15 mouse cellular contexts compared by ENCODE assay signal in genomic region chr5:14088100-14088499, GRCm38 (mm10).
DNase-seq lines count a peak whose midpoint lies in the region; ATAC-seq and TF ChIP-seq lines count a peak whose summit lies in the region.
"Had no signal": no experiment of that assay in that cellular context is flagged by ENCODE, and none has a peak within 500 bp of the region (broad histone marks: within the 10 kb centered on the region; RNA-seq: fewer than 3 reads in every experiment).

No protein-coding gene starts in this region.

- no peak for TF ChIP-seq POLR2A in kidney, adult 2 months (IDR thresholded peaks at IDR 0.05; ENCODE audit: low read depth, low read length)

- no peak for TF ChIP-seq CTCF in forebrain, postnatal 0 days (IDR thresholded peaks at IDR 0.05; ENCODE audit: low read depth)
- TF ChIP-seq CTCF in midbrain, postnatal 0 days (IDR thresholded peaks at IDR 0.05): no peak
- TF ChIP-seq CTCF in kidney, adult 2 months (conservative IDR thresholded peaks at IDR 0.05; ENCODE audit: insufficient read depth, insufficient read length, low read depth, low read length): no peak

- H3K4me2 ChIP-seq in forebrain, postnatal 0 days (ENCODE audit: low read depth): no peak overlapping the region
- H3K4me2 ChIP-seq in forebrain, embryonic 11.5 days (ENCODE audit: low read depth, low read length, severe bottlenecking): no peak overlapping the region
- no peak overlapping the region for H3K4me2 ChIP-seq in midbrain, postnatal 0 days (ENCODE audit: low read depth, low read length, poor library complexity, severe bottlenecking)
- H3K4me2 ChIP-seq: embryonic facial prominence, embryonic 12.5 days; hindbrain, embryonic 12.5 days; liver, embryonic 15.5 days had no signal

- no peak overlapping the region for H3K27ac ChIP-seq in forebrain, postnatal 0 days (ENCODE audit: low read depth, low read length)
- no peak overlapping the region for H3K27ac ChIP-seq in forebrain, embryonic 11.5 days (ENCODE audit: low read depth, low read length)
- no peak overlapping the region for H3K27ac ChIP-seq in midbrain, postnatal 0 days (ENCODE audit: low read depth, low read length)
- no peak overlapping the region for H3K27ac ChIP-seq in midbrain, embryonic 10.5 days (replicated peaks)
- H3K27ac ChIP-seq in kidney, adult 2 months (ENCODE audit: insufficient read depth, low read depth, low read length): no peak overlapping the region
- H3K27ac ChIP-seq: embryonic facial prominence, embryonic 12.5 days; hindbrain, embryonic 12.5 days; kidney, postnatal 0 days; liver, embryonic 15.5 days; stomach, postnatal 0 days had no signal

- no peaks in the 10 kb centered on the region for H3K36me3 ChIP-seq in forebrain, postnatal 0 days (ENCODE audit: insufficient read depth)
- H3K36me3 ChIP-seq in forebrain, embryonic 11.5 days (ENCODE audit: control insufficient read depth, insufficient read depth, low read length): no peaks in the 10 kb centered on the region
- H3K36me3 ChIP-seq in midbrain, postnatal 0 days (ENCODE audit: insufficient read depth, low read length): no peaks in the 10 kb centered on the region
- H3K36me3 ChIP-seq in midbrain, embryonic 10.5 days: no peaks in the 10 kb centered on the region
- no peaks in the 10 kb centered on the region for H3K36me3 ChIP-seq in kidney, adult 2 months (ENCODE audit: control insufficient read depth, insufficient read depth, low read length)
- H3K36me3 ChIP-seq: embryonic facial prominence, embryonic 12.5 days; hindbrain, embryonic 12.5 days; liver, embryonic 15.5 days had no signal

- no peak for ATAC-seq in forebrain, postnatal 0 days
- ATAC-seq in forebrain, embryonic 11.5 days (replicated peaks; ENCODE audit: low FRiP score): no peak
- ATAC-seq in midbrain, postnatal 0 days (ENCODE audit: low FRiP score): no peak
- ATAC-seq: CD4-positive, CD25-positive, alpha-beta regulatory T cell, adult 4 months had no signal

- no peak overlapping the region for H3K4me3 ChIP-seq in forebrain, postnatal 0 days (ENCODE audit: low read depth, low read length)
- H3K4me3 ChIP-seq in forebrain, embryonic 11.5 days (ENCODE audit: low read depth, low read length): no peak overlapping the region
- H3K4me3 ChIP-seq in midbrain, postnatal 0 days (ENCODE audit: low read depth, low read length): no peak overlapping the region
- H3K4me3 ChIP-seq in midbrain, embryonic 10.5 days: no peak overlapping the region
- H3K4me3 ChIP-seq in kidney, adult 2 months (ENCODE audit: insufficient read depth, low read depth, low read length): no peak overlapping the region
- H3K4me3 ChIP-seq: embryonic facial prominence, embryonic 12.5 days; hindbrain, embryonic 12.5 days; liver, embryonic 15.5 days had no signal

- 88% methylated on average over 2 of the region's 2 CpGs for WGBS in forebrain, postnatal 0 days
- WGBS in forebrain, embryonic 11.5 days: 81% methylated on average over 2 of the region's 2 CpGs
- 92% methylated on average over 2 of the region's 2 CpGs for WGBS in midbrain, postnatal 0 days
- 84% methylated on average over 2 of the region's 2 CpGs for WGBS in midbrain, embryonic 10.5 days
- 76% methylated on average over 2 of the region's 2 CpGs for WGBS in kidney, adult 2 months

- DNase-seq in forebrain, postnatal 0 days: peak; percentile 30
- DNase-seq in forebrain, embryonic 11.5 days (ENCODE audit: low spot score): no peak
- DNase-seq in midbrain, postnatal 0 days (ENCODE audit: low spot score): peak; percentile 17
- DNase-seq in midbrain, embryonic 10.5 days (ENCODE audit: low spot score): no peak
- DNase-seq in left cerebral cortex, adult 9 months (ENCODE audit: low spot score in 2 of 2): peak; percentile 15 to 37
- peak; percentile 70 for DNase-seq in telencephalon, adult 2 months (ENCODE audit: low read depth, low spot score)
- DNase-seq in heart, adult 9 months (ENCODE audit: low spot score in 2 of 2): no peak
- DNase-seq in kidney, adult 2 months: no peak
- DNase-seq: gastrocnemius, postnatal 14 days had no signal

- no peaks in the 10 kb centered on the region for H3K27me3 ChIP-seq in forebrain, postnatal 0 days (ENCODE audit: insufficient read depth, low read length)
- H3K27me3 ChIP-seq in forebrain, embryonic 11.5 days (ENCODE audit: control insufficient read depth, insufficient read depth, low read length): no peaks in the 10 kb centered on the region
- no peaks in the 10 kb centered on the region for H3K27me3 ChIP-seq in midbrain, postnatal 0 days (ENCODE audit: insufficient read depth, low read length)
- no peaks in the 10 kb centered on the region for H3K27me3 ChIP-seq in midbrain, embryonic 10.5 days (ENCODE audit: low read depth, poor library complexity, severe bottlenecking)
- no peaks in the 10 kb centered on the region for H3K27me3 ChIP-seq in kidney, adult 2 months (replicated peaks; ENCODE audit: control insufficient read depth, insufficient read depth, low read length)
- H3K27me3 ChIP-seq: embryonic facial prominence, embryonic 12.5 days; hindbrain, embryonic 12.5 days; liver, embryonic 15.5 days had no signal

- no peak overlapping the region for H3K9ac ChIP-seq in forebrain, postnatal 0 days
- no peak overlapping the region for H3K9ac ChIP-seq in forebrain, embryonic 11.5 days (ENCODE audit: low read length)
- no peak overlapping the region for H3K9ac ChIP-seq in midbrain, postnatal 0 days (replicated peaks; ENCODE audit: low read length, poor library complexity, severe bottlenecking)
- H3K9ac ChIP-seq: embryonic facial prominence, embryonic 12.5 days; hindbrain, embryonic 12.5 days; liver, embryonic 15.5 days had no signal

- H3K4me1 ChIP-seq in forebrain, postnatal 0 days (ENCODE audit: insufficient read depth): 0 out of 2 replicates have a peak, but pooled peaks cover 4% of the 10 kb centered on the region
- H3K4me1 ChIP-seq in forebrain, embryonic 11.5 days (replicated peaks; ENCODE audit: control insufficient read depth, insufficient read depth, low read length): no peaks in the 10 kb centered on the region; the same call in 1 of the 2 replicates
- H3K4me1 ChIP-seq in midbrain, postnatal 0 days (ENCODE audit: insufficient read depth, low read length): no peaks in the 10 kb centered on the region
- H3K4me1 ChIP-seq in midbrain, embryonic 10.5 days: peaks cover 3% of the 10 kb centered on the region; the same call in 1 of the 2 replicates
- H3K4me1 ChIP-seq in kidney, adult 2 months (ENCODE audit: control insufficient read depth, insufficient read depth, low read length): no peaks in the 10 kb centered on the region
- H3K4me1 ChIP-seq: embryonic facial prominence, embryonic 12.5 days; liver, embryonic 15.5 days had no signal

- no peaks in the 10 kb centered on the region for H3K9me3 ChIP-seq in forebrain, postnatal 0 days (ENCODE audit: low read length)
- H3K9me3 ChIP-seq in forebrain, embryonic 11.5 days (ENCODE audit: control insufficient read depth, low read length): no peaks in the 10 kb centered on the region
- no peaks in the 10 kb centered on the region for H3K9me3 ChIP-seq in midbrain, postnatal 0 days (ENCODE audit: low read length)
- H3K9me3 ChIP-seq in midbrain, embryonic 10.5 days (replicated peaks): no peaks in the 10 kb centered on the region
- H3K9me3 ChIP-seq: embryonic facial prominence, embryonic 12.5 days; hindbrain, embryonic 12.5 days; liver, embryonic 15.5 days had no signal

Comparison
In these comparisons a context has a peak if more than half of its experiments do, and no peak if none do; other contexts are left out.
1. DNase-seq: peak in forebrain, postnatal 0 days (single experiment), midbrain, postnatal 0 days (single experiment), left cerebral cortex, adult 9 months (2 of 2) and telencephalon, adult 2 months (single experiment); none in forebrain, embryonic 11.5 days (single experiment), midbrain, embryonic 10.5 days (single experiment), heart, adult 9 months (0 of 2) and kidney, adult 2 months (single experiment).